Comparison of ENCODE assay signal across 7 mouse cellular contexts in genomic region chr10:128548051-128548791, GRCm38 (mm10). TPM values are rescaled to one million over a fixed set of nuclear protein-coding genes. Genes with fewer than 3 reads are reported as not detected.
A peak's percentile ranks its signal among the peaks of the same experiment; 100 is the strongest.
DNase-seq lines count a peak whose midpoint lies in the region; ATAC-seq and TF ChIP-seq lines count a peak whose summit lies in the region.
"Not testable (repeated sequence)": the region's sequence is repeated elsewhere in the genome, so short reads cannot be mapped to it uniquely, and the experiment has no call there.

No protein-coding gene starts in this region.

- H3K27me3 ChIP-seq in embryonic facial prominence, embryonic 14.5 days (replicated peaks; ENCODE audit: control insufficient read depth, insufficient read depth, low read length); heart, embryonic 12.5 days (replicated peaks); intestine, embryonic 16.5 days (replicated peaks; ENCODE audit: control insufficient read depth, insufficient read depth, low read length); limb, embryonic 15.5 days: not testable (repeated sequence)

- WGBS in bone marrow, adult 2 months = 2% methylated on average over 30 of the region's 30 CpGs
- WGBS in embryonic facial prominence, embryonic 14.5 days = under 1% methylated on average over 19 of the region's 30 CpGs
- under 1% methylated on average over 30 of the region's 30 CpGs for WGBS in heart, embryonic 12.5 days
- under 1% methylated on average over 27 of the region's 30 CpGs for WGBS in intestine, embryonic 16.5 days
- WGBS in limb, embryonic 15.5 days = 0% methylated on average over 30 of the region's 30 CpGs
- under 1% methylated on average over 13 of the region's 30 CpGs for WGBS in macrophage (ENCODE audit: missing documents)
- under 1% methylated on average over 30 of the region's 30 CpGs for WGBS in olfactory bulb, adult 2 months

- H3K79me2 ChIP-seq in macrophage (ENCODE audit: inconsistent target) = peaks cover 34% of the 10 kb centered on the region

- not testable (repeated sequence) for H3K9me3 ChIP-seq in embryonic facial prominence, embryonic 14.5 days (ENCODE audit: control insufficient read depth, low read length); heart, embryonic 12.5 days (replicated peaks); intestine, embryonic 16.5 days (ENCODE audit: control insufficient read depth, low read length); limb, embryonic 15.5 days

- H3K36me3 ChIP-seq in embryonic facial prominence, embryonic 14.5 days (ENCODE audit: control insufficient read depth, insufficient read depth, low read length) = peaks cover 27% of the 10 kb centered on the region
- H3K36me3 ChIP-seq in heart, embryonic 12.5 days = peaks cover 24% of the 10 kb centered on the region
- peaks cover 15% of the 10 kb centered on the region for H3K36me3 ChIP-seq in intestine, embryonic 16.5 days (ENCODE audit: control insufficient read depth, insufficient read depth, low read length)
- peaks cover 24% of the 10 kb centered on the region for H3K36me3 ChIP-seq in limb, embryonic 15.5 days
- peaks cover 18% of the 10 kb centered on the region; the same call in 1 of the 2 replicates for H3K36me3 ChIP-seq in macrophage (ENCODE audit: inconsistent target)

- H3K9ac ChIP-seq in embryonic facial prominence, embryonic 14.5 days (ENCODE audit: low read depth, low read length) = peak overlapping the region; percentile 99
- H3K9ac ChIP-seq in heart, embryonic 12.5 days = peak overlapping the region; percentile 91
- H3K9ac ChIP-seq in intestine, embryonic 16.5 days (ENCODE audit: low read depth, low read length) = peak overlapping the region; percentile 84
- H3K9ac ChIP-seq in limb, embryonic 15.5 days = peak overlapping the region; percentile 77

- not testable (repeated sequence) for TF ChIP-seq POLR2A in bone marrow, adult 2 months (IDR thresholded peaks at IDR 0.05; ENCODE audit: borderline replicate concordance, control insufficient read depth, low read depth, low read length); olfactory bulb, adult 2 months (IDR thresholded peaks at IDR 0.05; ENCODE audit: insufficient read depth, low read depth, low read length)

- not testable (repeated sequence) for TF ChIP-seq CTCF in bone marrow, adult 2 months (IDR thresholded peaks at IDR 0.05; ENCODE audit: control insufficient read depth, insufficient read depth, low read length); olfactory bulb, adult 2 months (IDR thresholded peaks at IDR 0.05; ENCODE audit: insufficient read depth, low read depth, low read length)

- H3K4me1 ChIP-seq in bone marrow, adult 2 months (ENCODE audit: control insufficient read depth, insufficient read depth, low read length); embryonic facial prominence, embryonic 14.5 days (ENCODE audit: control insufficient read depth, insufficient read depth, low read length); intestine, embryonic 16.5 days (ENCODE audit: control insufficient read depth, insufficient read depth, low read length); olfactory bulb, adult 2 months (ENCODE audit: control insufficient read depth, insufficient read depth, low read length): not testable (repeated sequence)
- peaks cover 20% of the 10 kb centered on the region for H3K4me1 ChIP-seq in heart, embryonic 12.5 days (replicated peaks)
- peaks cover 18% of the 10 kb centered on the region for H3K4me1 ChIP-seq in limb, embryonic 15.5 days

- ATAC-seq in embryonic facial prominence, embryonic 14.5 days (ENCODE audit: low read depth); heart, embryonic 12.5 days (ENCODE audit: insufficient number of reproducible peaks, low FRiP score); intestine, embryonic 16.5 days; limb, embryonic 15.5 days (ENCODE audit: insufficient number of reproducible peaks, low FRiP score, low TSS enrichment, low read depth): not testable (repeated sequence)

- peak overlapping the region; percentile 85 for H3K4me2 ChIP-seq in embryonic facial prominence, embryonic 14.5 days (ENCODE audit: low read depth, low read length)
- peak overlapping the region; percentile 93 for H3K4me2 ChIP-seq in heart, embryonic 12.5 days
- peak overlapping the region; percentile 67 for H3K4me2 ChIP-seq in intestine, embryonic 16.5 days (ENCODE audit: low read depth, low read length)
- peak overlapping the region; percentile 77 for H3K4me2 ChIP-seq in limb, embryonic 15.5 days

- H3K27ac ChIP-seq in bone marrow, adult 2 months (ENCODE audit: control insufficient read depth, insufficient read depth, low read depth, low read length, poor library complexity) = peak overlapping the region; percentile 92
- peak overlapping the region; percentile 99 for H3K27ac ChIP-seq in embryonic facial prominence, embryonic 14.5 days (replicated peaks; ENCODE audit: low read depth, low read length)
- peak overlapping the region; percentile 96 for H3K27ac ChIP-seq in heart, embryonic 12.5 days (ENCODE audit: poor library complexity, severe bottlenecking)
- H3K27ac ChIP-seq in intestine, embryonic 16.5 days (ENCODE audit: low read length) = peak overlapping the region; percentile 95
- peak overlapping the region; percentile 97 for H3K27ac ChIP-seq in limb, embryonic 15.5 days
- peak overlapping the region; percentile 82 for H3K27ac ChIP-seq in macrophage
- H3K27ac ChIP-seq in olfactory bulb, adult 2 months (ENCODE audit: insufficient read depth, low read depth, low read length) = peak overlapping the region; percentile 88

- not testable (repeated sequence) for DNase-seq in embryonic facial prominence, embryonic 14.5 days (ENCODE audit: low spot score)

- peak overlapping the region; percentile 83 for H3K4me3 ChIP-seq in bone marrow, adult 2 months (replicated peaks; ENCODE audit: control insufficient read depth, low read depth, low read length)
- H3K4me3 ChIP-seq in embryonic facial prominence, embryonic 14.5 days (ENCODE audit: low read depth, low read length) = peak overlapping the region; percentile 83
- H3K4me3 ChIP-seq in heart, embryonic 12.5 days = peak overlapping the region; percentile 70
- peak overlapping the region; percentile 72 for H3K4me3 ChIP-seq in intestine, embryonic 16.5 days (ENCODE audit: low read length)
- peak overlapping the region; percentile 76 for H3K4me3 ChIP-seq in limb, embryonic 15.5 days
- H3K4me3 ChIP-seq in macrophage (ENCODE audit: inconsistent target) = peak overlapping the region; percentile 87
- peak overlapping the region; percentile 72 for H3K4me3 ChIP-seq in olfactory bulb, adult 2 months (ENCODE audit: insufficient read depth, low read depth, low read length)

RNA-seq across cellular contexts. Expression of gene Zc3h10, which starts 0.6 kb away (rescaled TPM):
- 7.0 and 9.8 TPM in 2 replicates for polyA plus RNA-seq in bone marrow, adult 2 months (2011; ENCODE audit: insufficient read depth, insufficient read length, low replicate concordance, missing spikeins)
- polyA plus RNA-seq in embryonic facial prominence, embryonic 14.5 days (2014; fragmentation: Nextera tagmentation; extraction: Ambion mirVana) = 11.4 and 12.5 TPM in 2 replicates
- polyA plus RNA-seq in heart, embryonic 12.5 days (2016; fragmentation: Nextera tagmentation; extraction: Ambion mirVana) = 10.2 and 11.9 TPM in 2 replicates
- polyA plus RNA-seq in intestine, embryonic 16.5 days (2015; fragmentation: Nextera tagmentation; extraction: Ambion mirVana) = 13.3 and 13.6 TPM in 2 replicates
- polyA plus RNA-seq in limb, embryonic 15.5 days (2015; fragmentation: Nextera tagmentation; extraction: Ambion mirVana) = 13.2 and 15.4 TPM in 2 replicates
- total RNA-seq in macrophage (2018; cell fraction: chromatin; rRNA removed) = 10 to 100 TPM in 13 of 26 experiments, 1 to 10 TPM in 13; 4.7 to 15.2 (median 10.2) TPM
- 10 to 100 TPM in 8 of 26 experiments, 1 to 10 TPM in 18; 6.1 to 12.6 (median 8.9) TPM for total RNA-seq in macrophage (2018; cell fraction: cytosol; rRNA removed)
- 10 to 100 TPM in 21 of 26 experiments, 1 to 10 TPM in 5; 7.0 to 15.7 (median 11.5) TPM for total RNA-seq in macrophage (2018; cell fraction: nucleus; rRNA removed)
- 6.7 to 13.0 TPM (median 9.6 TPM) in 3 replicates for polyA plus RNA-seq in macrophage (2018)
- polyA plus RNA-seq in olfactory bulb, adult 2 months (2012; ENCODE audit: insufficient read depth, insufficient read length, low replicate concordance, missing spikeins) = not detected in 2 replicates

RNA-seq across cellular contexts. Expression of gene Rpl41, which starts 0.9 kb away (rescaled TPM):
- polyA plus RNA-seq in bone marrow, adult 2 months (2011; ENCODE audit: insufficient read depth, insufficient read length, low replicate concordance, missing spikeins) = 2,208 and 2,695 TPM in 2 replicates
- 4,564 and 5,119 TPM in 2 replicates for polyA plus RNA-seq in embryonic facial prominence, embryonic 14.5 days (2014; fragmentation: Nextera tagmentation; extraction: Ambion mirVana)
- 2,275 and 2,341 TPM in 2 replicates for polyA plus RNA-seq in heart, embryonic 12.5 days (2016; fragmentation: Nextera tagmentation; extraction: Ambion mirVana)
- 3,191 and 3,364 TPM in 2 replicates for polyA plus RNA-seq in intestine, embryonic 16.5 days (2015; fragmentation: Nextera tagmentation; extraction: Ambion mirVana)
- 3,349 and 4,229 TPM in 2 replicates for polyA plus RNA-seq in limb, embryonic 15.5 days (2015; fragmentation: Nextera tagmentation; extraction: Ambion mirVana)
- 100 to 1,000 TPM in 19 of 26 experiments, 10 to 100 TPM in 7; 49.0 to 397 (median 132) TPM for total RNA-seq in macrophage (2018; cell fraction: chromatin; rRNA removed)
- 1,000 to 10,000 TPM; 2,339 to 5,146 (median 3,315) TPM for total RNA-seq in macrophage (2018; cell fraction: cytosol; rRNA removed)
- 100 to 1,000 TPM; 236 to 704 (median 486) TPM for total RNA-seq in macrophage (2018; cell fraction: nucleus; rRNA removed)
- polyA plus RNA-seq in macrophage (2018) = 1,107 to 2,183 TPM (median 2,047 TPM) in 3 replicates
- not detected in 2 replicates for polyA plus RNA-seq in olfactory bulb, adult 2 months (2012; ENCODE audit: insufficient read depth, insufficient read length, low replicate concordance, missing spikeins)

RNA-seq across cellular contexts. Expression of gene Pa2g4, which starts 17.6 kb away (rescaled TPM):
- polyA plus RNA-seq in bone marrow, adult 2 months (2011; ENCODE audit: insufficient read depth, insufficient read length, low replicate concordance, missing spikeins) = 80.3 and 116 TPM in 2 replicates
- polyA plus RNA-seq in embryonic facial prominence, embryonic 14.5 days (2014; fragmentation: Nextera tagmentation; extraction: Ambion mirVana) = 187 and 202 TPM in 2 replicates
- polyA plus RNA-seq in heart, embryonic 12.5 days (2016; fragmentation: Nextera tagmentation; extraction: Ambion mirVana) = 132 and 136 TPM in 2 replicates
- 171 and 196 TPM in 2 replicates for polyA plus RNA-seq in intestine, embryonic 16.5 days (2015; fragmentation: Nextera tagmentation; extraction: Ambion mirVana)
- polyA plus RNA-seq in limb, embryonic 15.5 days (2015; fragmentation: Nextera tagmentation; extraction: Ambion mirVana) = 194 and 209 TPM in 2 replicates
- total RNA-seq in macrophage (2018; cell fraction: chromatin; rRNA removed) = 10 to 100 TPM in 19 of 26 experiments, 1 to 10 TPM in 7; 3.8 to 38.8 (median 16.5) TPM
- total RNA-seq in macrophage (2018; cell fraction: cytosol; rRNA removed) = 10 to 100 TPM; 33.9 to 58.9 (median 46.3) TPM
- 10 to 100 TPM in 25 of 26 experiments, 1 to 10 TPM in 1; 9.8 to 65.5 (median 17.4) TPM for total RNA-seq in macrophage (2018; cell fraction: nucleus; rRNA removed)
- 45.8 to 148 TPM (median 116 TPM) in 3 replicates for polyA plus RNA-seq in macrophage (2018)
- polyA plus RNA-seq in olfactory bulb, adult 2 months (2012; ENCODE audit: insufficient read depth, insufficient read length, low replicate concordance, missing spikeins) = not detected in 2 replicates

RNA-seq across cellular contexts. Expression of gene Esyt1, which starts 22.6 kb away (rescaled TPM):
- polyA plus RNA-seq in bone marrow, adult 2 months (2011; ENCODE audit: insufficient read depth, insufficient read length, low replicate concordance, missing spikeins) = 26.2 and 36.1 TPM in 2 replicates
- polyA plus RNA-seq in embryonic facial prominence, embryonic 14.5 days (2014; fragmentation: Nextera tagmentation; extraction: Ambion mirVana) = 44.2 and 46.8 TPM in 2 replicates
- polyA plus RNA-seq in heart, embryonic 12.5 days (2016; fragmentation: Nextera tagmentation; extraction: Ambion mirVana) = 25.0 and 26.5 TPM in 2 replicates
- 24.4 and 25.7 TPM in 2 replicates for polyA plus RNA-seq in intestine, embryonic 16.5 days (2015; fragmentation: Nextera tagmentation; extraction: Ambion mirVana)
- polyA plus RNA-seq in limb, embryonic 15.5 days (2015; fragmentation: Nextera tagmentation; extraction: Ambion mirVana) = 42.8 and 44.9 TPM in 2 replicates
- 100 to 1,000 TPM in 18 of 26 experiments, 10 to 100 TPM in 8; 40.7 to 306 (median 194) TPM for total RNA-seq in macrophage (2018; cell fraction: chromatin; rRNA removed)
- 100 to 1,000 TPM; 134 to 249 (median 192) TPM for total RNA-seq in macrophage (2018; cell fraction: cytosol; rRNA removed)
- total RNA-seq in macrophage (2018; cell fraction: nucleus; rRNA removed) = 100 to 1,000 TPM; 133 to 347 (median 250) TPM
- 147 to 161 TPM (median 155 TPM) in 3 replicates for polyA plus RNA-seq in macrophage (2018)
- not detected in 2 replicates for polyA plus RNA-seq in olfactory bulb, adult 2 months (2012; ENCODE audit: insufficient read depth, insufficient read length, low replicate concordance, missing spikeins)

RNA-seq across cellular contexts. Expression of gene Erbb3, which starts 41.2 kb away (rescaled TPM):
- polyA plus RNA-seq in bone marrow, adult 2 months (2011; ENCODE audit: insufficient read depth, insufficient read length, low replicate concordance, missing spikeins) = 0.59 and 0.75 TPM in 2 replicates
- 22.5 and 22.7 TPM in 2 replicates for polyA plus RNA-seq in embryonic facial prominence, embryonic 14.5 days (2014; fragmentation: Nextera tagmentation; extraction: Ambion mirVana)
- polyA plus RNA-seq in heart, embryonic 12.5 days (2016; fragmentation: Nextera tagmentation; extraction: Ambion mirVana) = 7.5 and 7.6 TPM in 2 replicates
- 29.6 and 34.9 TPM in 2 replicates for polyA plus RNA-seq in intestine, embryonic 16.5 days (2015; fragmentation: Nextera tagmentation; extraction: Ambion mirVana)
- polyA plus RNA-seq in limb, embryonic 15.5 days (2015; fragmentation: Nextera tagmentation; extraction: Ambion mirVana) = 20.4 and 20.8 TPM in 2 replicates
- total RNA-seq in macrophage (2018; cell fraction: chromatin; rRNA removed) = 1 to 10 TPM in 14 of 26 experiments, under 1 TPM in 12; 0.24 to 2.8 (median 1.2) TPM
- 1 to 10 TPM in 24 of 26 experiments, under 1 TPM in 2; 0.57 to 3.3 (median 2.2) TPM for total RNA-seq in macrophage (2018; cell fraction: cytosol; rRNA removed)
- total RNA-seq in macrophage (2018; cell fraction: nucleus; rRNA removed) = 1 to 10 TPM in 20 of 26 experiments, under 1 TPM in 6; 0.79 to 4.0 (median 2.1) TPM
- 1.2 to 1.7 TPM (median 1.4 TPM) in 3 replicates for polyA plus RNA-seq in macrophage (2018)
- not detected in 2 replicates for polyA plus RNA-seq in olfactory bulb, adult 2 months (2012; ENCODE audit: insufficient read depth, insufficient read length, low replicate concordance, missing spikeins)
